Mouse (Mus musculus) mature B cell (primary cell): Measurements from ENCODE around the gene Ptpn1.

ENCODE experiments used
- in situ Hi-C: fragments of 300-500 bp; cut with MboI; formaldehyde crosslinking; loops from 2 replicates; pipeline ENCODE4 v1.14.3; 2019

Ptpn1 gene

DNA sequence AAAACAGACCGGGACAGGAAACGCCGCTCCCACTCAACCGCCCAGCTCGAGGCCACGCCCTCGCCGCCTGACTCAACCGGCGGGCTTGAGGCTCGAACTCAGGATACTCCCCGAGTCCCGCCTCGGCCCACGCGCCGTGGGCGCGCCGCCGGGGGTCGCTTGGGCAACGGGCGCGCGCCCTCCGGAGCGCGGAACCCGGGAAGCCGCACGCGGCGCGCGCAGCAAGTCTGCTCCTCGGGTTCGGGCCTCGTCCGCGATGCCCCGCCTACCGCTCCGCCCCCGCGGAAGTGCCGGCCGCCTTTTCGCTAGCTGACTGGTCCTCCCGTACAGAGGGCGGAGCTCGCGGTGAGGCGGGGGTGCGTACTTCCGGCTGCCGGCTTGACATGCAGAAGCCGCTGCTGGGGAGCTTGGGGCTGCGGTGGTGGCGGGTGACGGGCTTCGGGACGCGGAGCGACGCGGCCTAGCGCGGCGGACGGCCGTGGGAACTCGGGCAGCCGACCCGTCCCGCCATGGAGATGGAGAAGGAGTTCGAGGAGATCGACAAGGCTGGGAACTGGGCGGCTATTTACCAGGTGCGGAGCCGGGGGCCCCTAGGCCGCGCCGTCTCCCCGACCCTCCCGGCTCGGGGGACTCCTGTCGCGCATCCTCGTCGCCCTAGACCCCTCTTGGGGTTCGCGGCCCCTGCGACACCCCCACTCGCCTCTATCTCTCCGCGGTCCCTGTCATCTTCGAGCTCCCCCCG is at the start of gene Ptpn1:
TSS of gene Ptpn1 (plus strand) at position 73 of the 742 bp plus-strand sequence.
- in situ Hi-C loops: no loop called here

DNA sequence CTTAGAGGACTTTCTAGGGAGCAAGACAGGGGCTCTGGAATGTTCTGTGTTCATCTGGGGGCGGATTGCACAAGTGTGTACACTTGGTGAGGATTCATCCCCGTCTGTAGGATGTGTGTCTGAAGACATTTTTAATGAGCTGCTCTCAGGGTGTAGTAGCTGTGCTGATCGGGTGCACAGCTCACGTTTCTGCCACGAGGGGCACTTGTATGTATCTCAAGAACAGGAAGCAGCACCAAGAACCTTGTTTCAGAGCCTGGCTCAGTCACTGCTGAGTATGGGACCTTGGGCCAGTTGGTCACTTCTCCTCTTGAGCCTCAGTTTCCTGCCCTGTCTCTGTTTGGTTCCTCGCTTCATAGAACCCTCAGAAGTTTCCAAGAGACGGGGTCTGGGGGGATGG is 45.4 kb upstream of the Ptpn1 start:
- in situ Hi-C loops: loop anchor here (25.0 kb wide), 1 partner anchor 349 kb away; the partner anchor contains the start of gene Snai1

DNA sequence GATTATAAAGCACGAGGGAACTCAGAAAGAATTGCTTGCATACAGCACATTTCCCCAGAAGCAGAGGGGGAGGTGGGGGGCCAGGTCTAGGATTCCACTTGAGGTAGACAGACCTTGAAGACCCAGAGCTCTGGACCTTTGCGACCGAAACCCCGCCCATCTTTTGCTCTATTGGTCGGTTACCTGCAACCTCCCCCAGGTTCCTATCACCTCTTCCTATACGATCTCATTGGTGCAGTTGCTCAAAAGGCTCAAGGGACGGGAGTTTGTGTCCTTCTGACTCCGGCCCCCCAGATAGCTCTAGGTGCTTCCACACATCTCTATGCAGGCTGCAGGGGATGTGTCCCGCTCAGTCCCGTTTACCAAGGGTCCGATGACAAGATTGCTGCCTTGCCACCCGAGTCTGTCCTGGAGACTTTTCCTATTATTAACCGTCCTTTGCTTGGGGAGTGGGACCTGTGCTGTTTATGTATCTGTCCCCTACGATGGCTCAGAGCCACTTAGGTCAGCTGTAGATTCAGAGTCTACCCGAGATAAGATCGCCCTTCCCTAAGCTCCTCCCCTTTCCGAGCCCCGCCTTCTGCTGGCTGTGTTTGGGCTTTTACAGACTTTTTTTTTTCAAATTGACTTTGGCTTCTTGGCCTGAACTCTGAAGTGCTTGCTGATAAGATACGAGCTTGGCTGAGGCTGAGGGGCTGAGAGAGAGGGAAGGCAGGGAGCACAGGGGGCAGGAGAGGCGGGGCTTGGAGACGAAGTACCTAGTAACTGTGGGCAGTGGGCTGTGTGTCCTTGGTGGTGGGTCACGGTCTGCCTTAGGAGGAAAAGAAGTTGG is 44.1 kb upstream of the Ptpn1 start:
- in situ Hi-C loops: loop anchor here (25.0 kb wide), 1 partner anchor 350 kb away; the partner anchor contains the start of gene Snai1

DNA sequence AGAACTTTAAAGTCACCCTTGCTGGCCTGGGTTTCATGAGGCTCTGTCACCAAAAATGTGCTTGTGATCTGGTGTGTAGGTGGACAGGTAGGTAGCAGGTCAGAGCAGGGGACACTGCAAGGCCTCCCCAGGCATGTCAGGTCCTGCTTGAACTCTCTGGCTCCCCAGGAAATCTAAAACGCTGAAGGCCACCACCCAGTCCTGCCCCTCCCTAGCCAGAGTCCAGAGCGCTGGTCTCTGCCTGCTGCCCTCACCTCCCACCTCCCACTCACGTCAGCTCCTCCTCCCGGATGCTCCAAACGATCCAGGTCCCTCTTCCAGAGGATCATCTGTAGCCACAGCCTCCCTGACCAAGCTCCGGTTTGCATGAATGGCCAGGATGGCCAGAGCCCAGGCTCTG is 43.0 kb upstream of the Ptpn1 start:
- in situ Hi-C loops: loop anchor here (25.0 kb wide), 1 partner anchor 352 kb away; the partner anchor contains the start of gene Snai1

DNA sequence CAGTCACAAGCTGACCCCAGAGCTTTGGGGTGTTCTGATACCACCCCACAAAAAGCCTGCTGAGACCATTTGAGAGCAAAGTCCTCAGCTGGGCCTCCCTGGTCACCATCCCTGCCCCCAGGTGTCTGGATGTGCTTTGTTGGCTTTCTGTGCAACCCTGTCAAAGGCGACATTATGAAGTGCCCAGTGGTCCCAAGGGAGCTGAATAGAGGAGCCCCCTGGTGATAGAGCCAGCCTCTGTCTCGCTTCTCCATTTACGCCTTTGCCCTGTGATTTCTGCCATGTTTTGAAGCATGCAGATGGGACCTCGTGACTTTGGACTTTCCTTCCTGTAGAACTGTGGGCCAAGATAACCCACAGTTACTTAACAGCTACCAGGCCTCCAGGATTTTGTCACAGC is 42.0 kb upstream of the Ptpn1 start:
- in situ Hi-C loops: loop anchor here (25.0 kb wide), 1 partner anchor 353 kb away; the partner anchor contains the start of gene Snai1

DNA sequence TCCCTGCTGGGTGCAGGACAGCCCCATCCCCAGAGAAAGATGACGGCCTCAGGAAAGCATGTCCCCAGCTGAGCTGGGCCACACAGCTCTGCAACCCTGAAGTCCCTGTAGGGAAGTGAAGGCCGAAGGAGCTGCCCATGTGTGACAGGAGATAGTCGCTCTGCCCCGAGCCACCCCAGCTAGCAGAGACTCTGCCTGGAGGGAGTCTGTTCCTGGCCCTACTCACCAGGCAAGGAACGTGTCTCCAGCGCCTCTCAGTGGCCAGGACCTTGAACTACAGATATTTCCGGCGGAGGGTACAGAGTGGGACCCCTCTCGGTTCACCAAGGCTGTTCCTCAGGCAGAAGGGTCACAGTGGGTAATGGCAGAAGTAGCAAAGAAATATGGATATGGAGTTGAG is 39.9 kb upstream of the Ptpn1 start:
- in situ Hi-C loops: loop anchor here (25.0 kb wide), 1 partner anchor 355 kb away; the partner anchor contains the start of gene Snai1

DNA sequence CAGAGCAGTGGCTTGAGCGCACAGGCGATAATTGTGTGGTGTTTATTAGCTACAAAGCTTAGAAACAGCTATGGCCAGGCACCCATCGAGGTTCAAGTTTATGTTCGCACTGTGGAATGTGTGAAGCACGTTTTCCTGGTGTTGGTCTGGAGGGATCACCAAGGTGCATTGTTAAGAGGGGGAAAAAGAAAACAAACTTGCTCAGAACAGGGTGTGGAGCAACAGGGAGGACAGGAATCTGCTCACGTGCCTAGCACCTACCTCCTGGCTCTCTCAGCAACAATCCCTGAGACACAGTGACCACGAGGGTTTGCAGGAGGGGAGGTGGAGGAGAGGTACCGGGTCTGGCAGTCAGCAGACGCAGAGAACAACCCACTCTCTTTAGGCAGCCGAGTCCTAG is 38.2 kb upstream of the Ptpn1 start:
- in situ Hi-C loops: loop anchor here (25.0 kb wide), 1 partner anchor 356 kb away; the partner anchor contains the start of gene Snai1

DNA sequence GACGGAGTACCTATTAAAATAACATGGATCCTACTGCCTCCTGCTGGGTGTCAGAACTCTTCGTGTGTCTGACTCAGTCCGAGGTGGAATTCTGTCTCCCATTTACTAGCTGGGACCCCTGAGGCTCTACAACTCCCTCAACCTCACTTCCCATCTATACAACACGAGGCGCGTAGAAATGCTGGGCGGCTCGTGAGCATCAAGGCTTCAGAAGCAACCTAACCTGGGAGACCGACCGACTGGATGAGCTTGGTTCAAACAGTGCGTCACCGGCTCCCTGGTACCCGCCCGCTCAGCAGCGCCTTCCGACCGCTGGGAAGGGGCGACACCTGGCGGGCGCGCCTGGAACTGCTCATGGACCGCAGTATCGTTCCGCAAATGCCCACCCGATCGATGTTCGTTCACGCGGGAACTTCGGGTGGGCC is 36.9 kb upstream of the Ptpn1 start:
- in situ Hi-C loops: loop anchor here (5.0 to 25.0 kb wide), 2 partner anchors 213 to 358 kb away; partner anchors contain the start of gene Snai1

DNA sequence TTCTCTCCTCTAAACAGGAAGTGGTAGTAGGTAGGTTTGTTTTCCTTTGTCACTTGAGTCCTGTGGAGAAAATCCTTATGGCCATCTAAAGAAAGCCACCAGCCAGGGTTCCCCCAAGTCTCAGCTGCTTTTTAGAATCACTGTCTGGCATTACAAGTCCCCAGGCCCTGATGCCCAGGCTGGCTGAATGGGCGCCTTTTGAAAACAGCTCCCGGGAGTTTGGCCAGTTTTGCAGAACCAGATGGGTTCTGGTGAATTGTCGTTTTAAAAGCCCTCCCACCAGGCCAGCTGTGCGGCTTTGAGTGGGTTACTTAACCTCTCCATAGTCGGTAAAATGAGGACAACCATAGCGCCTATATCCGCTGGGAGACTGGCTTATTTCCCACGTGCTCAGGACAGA is 34.0 kb upstream of the Ptpn1 start:
- in situ Hi-C loops: loop anchor here (5.0 to 25.0 kb wide), 2 partner anchors 216 to 361 kb away; partner anchors contain the start of gene Snai1

DNA sequence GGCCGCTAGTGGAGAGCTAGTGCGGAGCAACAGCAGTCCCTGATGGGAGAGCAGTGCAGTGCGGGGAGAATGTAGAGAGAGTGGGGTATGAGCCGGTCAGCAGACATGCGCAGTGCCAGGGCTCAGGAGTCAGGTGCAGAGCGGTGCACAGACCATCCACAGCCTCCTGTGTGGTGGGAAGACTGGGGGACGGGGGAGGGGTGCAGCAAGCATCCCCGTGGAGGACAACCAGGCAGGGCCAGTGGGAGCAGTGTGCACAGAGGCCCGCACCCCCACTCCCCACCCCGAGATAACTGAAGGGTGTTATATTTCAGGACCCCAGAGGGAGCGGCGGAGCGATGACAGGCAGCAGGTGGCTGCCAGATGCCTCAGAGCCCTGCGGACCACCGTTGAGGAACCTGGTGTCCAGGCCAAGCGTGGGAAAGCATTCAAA is 31.9 kb upstream of the Ptpn1 start:
- in situ Hi-C loops: loop anchor here (5.0 to 25.0 kb wide), 2 partner anchors 218 to 363 kb away; partner anchors contain the start of gene Snai1

DNA sequence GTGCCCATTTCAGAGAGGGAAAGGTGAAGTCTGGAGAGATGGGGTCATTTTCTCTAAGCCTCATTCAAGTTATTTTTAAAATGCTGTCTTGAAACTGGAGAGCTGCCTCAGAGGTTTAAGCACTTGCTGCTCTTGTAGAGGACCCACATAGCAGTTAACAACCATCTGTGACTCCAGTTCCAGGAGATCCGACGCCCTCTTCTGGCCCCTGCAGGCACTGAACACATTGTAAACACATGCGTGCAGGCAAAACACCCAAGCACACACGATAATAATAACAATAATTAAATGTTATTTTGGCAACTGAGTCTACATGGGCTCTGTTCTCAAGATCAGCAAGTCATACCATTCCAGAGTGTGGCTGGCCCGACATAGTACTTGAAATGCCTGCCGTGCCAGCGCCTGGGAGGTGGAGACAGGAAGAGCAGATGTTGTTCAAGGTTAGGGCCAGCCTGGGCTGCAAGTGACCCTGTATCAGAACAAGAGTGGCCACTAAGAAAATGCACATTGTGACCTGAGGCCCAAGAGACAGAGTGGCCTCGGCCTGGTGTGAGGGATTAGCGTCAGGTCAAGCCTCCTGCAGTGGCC is 29.6 kb upstream of the Ptpn1 start:
- in situ Hi-C loops: no loop called here

DNA sequence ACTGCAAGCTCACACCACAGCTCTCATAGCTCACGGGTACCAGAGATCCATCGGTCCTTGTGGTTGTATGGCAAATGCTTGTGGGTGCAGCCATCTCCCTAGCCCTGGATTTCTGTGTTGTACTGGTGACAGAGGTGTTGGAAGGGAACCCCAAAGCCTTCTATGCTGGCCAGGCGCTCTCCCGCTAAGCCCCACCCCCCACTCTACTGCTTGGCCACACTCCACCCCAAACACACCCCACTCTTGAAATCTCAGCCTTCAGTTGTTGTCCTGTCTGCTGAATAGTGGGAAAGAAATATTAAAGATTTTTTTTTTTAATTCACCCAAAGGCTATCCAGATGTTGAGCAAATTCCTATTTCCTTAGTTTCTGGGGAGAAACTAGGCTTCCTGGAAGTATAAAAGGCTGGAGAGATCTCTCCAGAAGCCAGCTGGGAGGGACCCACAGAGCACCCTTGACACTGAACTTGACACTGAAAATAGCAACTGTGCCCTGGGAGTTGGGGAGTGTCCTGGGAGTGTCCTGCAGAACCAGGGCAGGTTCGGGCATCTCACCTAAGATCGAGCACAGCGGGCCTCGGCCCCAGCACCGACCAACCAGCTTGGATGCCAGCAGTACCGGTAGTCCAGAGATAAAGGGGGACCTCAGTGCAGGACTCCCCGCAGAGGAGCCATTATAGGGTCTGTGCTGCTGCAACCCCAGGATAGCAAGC is 28.5 kb upstream of the Ptpn1 start:
- in situ Hi-C loops: no loop called here

DNA sequence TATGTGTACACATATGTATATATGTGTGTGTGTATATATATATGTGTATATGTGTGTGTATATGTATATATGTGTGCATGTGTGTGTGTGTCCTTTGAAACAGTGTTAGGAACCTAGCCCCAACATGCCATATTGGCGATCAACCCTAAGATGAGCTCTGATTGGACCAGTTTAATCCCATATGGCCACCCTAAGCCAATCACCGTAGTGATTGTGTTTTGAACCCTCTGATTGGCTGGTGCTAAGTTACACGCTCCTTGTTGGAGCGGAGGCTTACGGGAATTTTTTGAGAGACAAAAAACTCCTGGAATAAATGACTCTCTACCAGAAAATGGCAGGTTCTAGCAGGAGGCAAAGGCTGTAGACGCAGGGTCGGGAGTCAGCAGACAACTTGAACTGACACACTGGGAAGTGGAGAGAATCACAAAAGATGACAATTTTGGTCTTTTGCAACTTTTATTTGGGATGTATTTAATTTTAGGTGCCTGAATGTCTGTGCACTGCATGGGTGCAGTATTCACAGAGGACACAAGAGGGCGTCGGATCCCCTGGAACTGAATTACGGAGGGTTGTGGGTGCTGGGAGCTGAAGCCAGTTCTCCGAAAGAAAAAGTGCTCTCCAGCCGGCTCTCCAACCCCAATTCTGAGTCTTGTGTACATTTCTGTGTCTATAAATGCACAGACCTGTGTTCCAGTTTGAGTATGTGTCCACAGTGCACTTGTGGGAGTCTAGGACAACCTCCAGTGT is 27.1 kb upstream of the Ptpn1 start:
- in situ Hi-C loops: no loop called here

DNA sequence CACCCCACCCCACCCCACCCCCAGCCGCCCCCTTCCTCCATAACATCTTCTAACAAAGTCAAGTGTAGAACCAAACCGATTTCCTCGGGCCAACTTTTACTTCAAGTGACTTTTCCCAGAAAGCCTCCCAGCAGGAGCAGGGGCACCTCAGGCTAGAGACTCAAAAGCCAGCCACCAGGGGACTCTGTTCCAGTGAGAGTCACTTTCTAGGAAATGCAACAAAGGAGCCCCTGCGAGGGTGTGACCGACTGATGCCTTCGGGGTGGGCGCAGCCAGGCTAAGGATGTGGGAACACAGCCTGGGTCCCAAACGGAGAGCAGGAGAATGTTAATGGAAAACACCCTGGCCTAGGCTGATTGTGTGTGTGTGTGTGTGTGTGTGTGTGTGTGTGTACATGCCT is 26.3 kb upstream of the Ptpn1 start:
- in situ Hi-C loops: no loop called here

DNA sequence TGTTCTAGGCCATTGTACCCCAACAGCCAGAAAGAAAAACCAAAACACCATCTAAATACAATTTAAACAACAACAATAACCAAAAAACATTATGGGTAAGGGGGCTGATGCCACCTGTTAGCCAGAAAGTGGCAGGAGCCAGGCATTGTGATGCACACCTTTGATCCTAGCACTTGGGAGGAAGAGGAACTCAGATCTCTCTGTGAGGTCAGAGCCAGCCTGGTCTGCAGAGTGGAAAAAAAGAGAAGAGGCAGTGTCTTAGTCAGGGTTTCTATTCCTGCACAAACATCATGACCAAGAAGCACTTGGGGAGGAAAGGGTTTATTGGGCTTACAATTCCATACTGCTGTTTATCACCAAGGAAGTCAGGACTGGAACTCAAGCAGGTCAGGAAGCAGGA is 25.1 kb upstream of the Ptpn1 start:
- in situ Hi-C loops: no loop called here

DNA sequence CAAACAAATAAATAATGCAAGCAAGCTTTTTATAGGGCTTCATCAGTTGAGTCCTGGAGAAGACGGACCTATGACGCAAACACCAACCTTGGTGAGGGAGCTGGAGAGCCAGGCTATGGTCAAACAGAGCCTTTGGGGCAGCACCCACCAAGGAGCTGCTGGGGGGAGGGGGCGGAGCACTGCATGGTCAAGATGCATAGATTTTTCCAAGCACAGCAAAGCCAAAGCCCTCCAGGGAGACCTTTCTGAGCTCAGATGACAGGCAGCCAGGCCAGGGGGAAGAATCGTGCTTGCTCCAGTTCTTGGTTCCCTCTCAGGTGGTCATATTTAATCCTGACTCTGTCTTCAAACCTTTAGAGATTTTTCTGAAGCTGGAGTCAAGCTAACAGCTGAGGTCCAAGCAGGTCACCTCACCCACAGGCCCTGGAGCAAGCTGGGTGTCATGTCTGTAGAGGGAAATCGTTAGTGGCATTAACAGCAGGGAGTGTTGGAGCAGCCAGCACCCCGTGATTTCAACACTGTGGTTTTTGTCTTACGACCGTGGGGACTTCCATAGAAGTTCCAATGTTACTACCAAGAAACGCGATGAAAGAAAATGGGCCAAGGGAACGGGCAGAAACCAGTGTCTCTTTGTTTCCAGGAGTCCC is 22.2 kb upstream of the Ptpn1 start:
- in situ Hi-C loops: no loop called here

DNA sequence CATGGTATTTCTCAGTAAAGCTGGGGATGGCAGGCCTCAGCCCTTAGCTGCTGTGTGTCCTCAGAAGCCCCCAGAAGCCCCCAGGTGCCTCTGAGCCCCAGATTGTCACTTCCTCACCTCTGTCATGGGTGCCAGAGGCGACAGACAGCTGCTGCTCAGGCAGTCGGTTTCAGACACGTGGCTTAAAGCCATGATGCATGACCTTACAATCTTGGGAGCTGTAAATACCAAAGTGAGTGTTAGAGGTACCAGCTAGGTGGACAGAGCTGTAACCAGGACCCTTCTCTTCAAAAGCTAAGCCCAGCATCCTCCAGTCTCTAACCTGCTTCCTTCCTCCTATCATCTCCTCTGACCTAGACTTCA is 21.7 kb upstream of the Ptpn1 start:
- in situ Hi-C loops: no loop called here

DNA sequence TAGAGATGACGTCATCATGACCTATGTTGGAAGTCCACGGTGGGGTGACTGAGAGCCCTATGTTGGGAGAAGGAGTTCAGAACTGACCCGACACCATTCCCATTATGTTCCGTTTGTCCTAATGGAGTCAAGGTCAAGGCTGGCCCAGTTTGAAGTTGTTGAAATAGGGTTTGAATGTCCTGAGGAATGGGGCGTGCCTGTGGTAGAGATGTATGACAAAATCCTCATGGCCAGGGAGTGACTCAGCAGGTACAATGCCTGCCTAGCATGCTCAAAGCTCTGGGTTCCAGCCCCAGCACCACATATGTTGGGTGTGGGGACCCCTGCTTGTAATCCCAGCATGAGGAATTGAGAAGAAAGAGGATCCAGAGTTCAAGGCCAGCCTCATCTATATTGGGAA is 20.3 kb upstream of the Ptpn1 start:
- in situ Hi-C loops: no loop called here

DNA sequence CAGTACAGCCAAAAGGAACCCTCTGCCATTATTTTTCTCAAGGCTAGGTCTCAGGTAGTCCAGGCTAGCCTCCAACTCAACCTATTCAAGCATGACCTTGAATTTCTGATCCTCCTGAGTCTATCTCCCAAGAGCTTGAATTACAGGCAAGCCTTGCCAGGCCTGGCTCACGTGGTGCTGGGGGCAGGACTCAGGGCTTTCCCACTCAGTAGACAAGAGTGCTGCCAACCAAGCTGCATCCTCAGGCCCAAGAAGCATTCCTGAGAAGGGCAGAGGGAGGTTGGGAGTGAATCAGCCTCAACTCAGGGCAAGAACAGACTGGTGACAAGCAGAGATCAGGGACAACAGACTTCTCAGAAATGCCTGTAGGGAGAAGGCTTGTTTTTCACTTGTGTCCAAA is 12.8 kb upstream of the Ptpn1 start:
- in situ Hi-C loops: no loop called here

DNA sequence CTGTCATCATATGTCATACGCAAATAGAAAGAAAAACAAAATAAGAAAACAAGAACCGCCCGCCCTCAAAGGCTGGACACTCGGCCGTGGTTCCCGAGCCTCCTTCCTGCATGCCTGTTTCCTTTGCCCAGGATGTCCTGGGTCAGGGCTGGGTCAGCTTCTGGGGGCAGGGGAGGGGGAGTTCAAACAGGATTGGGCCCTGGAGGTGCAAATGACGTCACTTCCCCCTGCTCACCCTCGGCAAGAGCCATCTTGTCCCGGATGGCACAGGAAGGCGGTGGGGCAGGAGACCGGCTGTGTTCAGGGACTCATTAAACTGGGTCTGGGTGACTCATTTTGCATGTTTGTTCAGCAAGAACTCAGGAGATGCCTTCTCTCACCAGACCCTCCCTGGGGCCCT is 11.8 kb upstream of the Ptpn1 start:
- in situ Hi-C loops: no loop called here
